Mouse (Mus musculus) thymus, postnatal 0 days (tissue): ENCODE measurements around the gene Gm10800. TPM values are rescaled to one million over a fixed set of nuclear protein-coding genes. Genes with fewer than 3 reads are reported as not detected.
"Not testable (repeated sequence)": the region's sequence is repeated elsewhere in the genome, so short reads cannot be mapped to it uniquely, and the experiment has no call there.

Source experiments
- DNase-seq: peaks from one replicate; pipeline ENCODE4 v3.0.0-alpha.2; 2015; ENCODE audit warnings: low spot score
- polyA plus RNA-seq: library from polyadenylated mRNA; unstranded; fragments of >200 nt; fragmentation: Nextera tagmentation; extraction: Ambion mirVana; gene quantifications from 2 replicates; pipeline ENCODE4 v1.2.1, GENCODE M21; 2015

Gene Gm10800
- 0.58 and 0.92 TPM in 2 replicates for polyA plus RNA-seq

DNA sequence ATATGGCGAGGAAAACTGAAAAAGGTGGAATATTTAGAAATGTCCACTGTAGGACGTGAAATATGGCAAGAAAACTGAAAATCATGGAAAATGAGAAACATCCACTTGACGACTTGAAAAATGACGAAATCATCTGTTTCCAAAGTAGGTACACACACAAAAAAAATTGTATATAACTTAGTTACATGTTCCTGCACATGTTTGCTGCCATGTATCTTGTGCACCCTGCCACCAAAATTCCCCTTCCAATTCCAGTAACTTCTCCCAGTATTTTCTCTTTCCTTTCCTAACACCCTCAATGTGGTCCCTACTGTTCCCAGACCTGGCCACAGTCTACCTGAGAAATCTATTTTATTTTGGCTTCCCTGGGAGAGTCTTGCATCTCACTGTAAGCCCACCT is at the start of gene Gm10800:
Gene Gm10800, minus strand, starts transcription at position 101 of the 400 bp plus-strand sequence.
- not testable (repeated sequence) for DNase-seq

DNA sequence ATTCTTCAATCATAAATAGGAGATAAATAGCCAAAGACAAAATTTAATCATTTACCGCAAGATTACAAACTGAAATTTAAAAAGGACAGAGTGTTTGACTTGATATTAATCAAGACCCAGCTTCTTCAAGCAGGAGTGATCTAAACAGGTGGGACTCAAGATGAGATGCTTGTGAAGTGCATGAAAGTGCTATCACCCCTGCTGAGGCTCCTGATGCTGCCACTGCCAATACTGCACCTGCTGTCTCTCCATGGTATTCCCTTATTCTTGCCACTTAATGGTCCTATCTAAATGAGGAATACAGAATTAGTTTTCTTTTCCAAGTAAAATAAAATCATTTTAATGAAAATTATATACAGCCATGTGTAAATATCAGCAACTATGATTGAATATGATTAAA is 30.4 kb upstream of the Gm10800 start:
- DNase-seq: no peak

DNA sequence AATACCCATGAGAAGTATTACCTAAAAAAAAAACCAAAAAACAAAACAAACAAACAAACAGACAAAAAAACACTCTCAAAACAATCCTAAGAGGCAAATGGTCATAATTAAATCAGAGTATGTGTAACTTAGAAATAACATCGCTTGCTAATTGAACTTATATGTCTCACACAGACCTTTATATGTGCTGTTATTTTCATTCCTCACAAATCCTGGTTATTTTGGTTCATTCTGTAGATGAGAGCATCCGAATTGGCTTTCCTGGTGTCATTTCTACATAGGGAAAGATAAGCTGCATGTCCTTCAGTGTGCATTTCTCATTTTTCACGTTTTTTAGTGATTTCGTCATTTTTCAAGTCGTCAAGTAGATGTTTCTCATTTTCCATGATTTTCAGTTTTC is 5.2 kb downstream of the Gm10800 start, which contains the start of gene Gm10801:
Gene Gm10801, plus strand, starts transcription at position 301 of the 400 bp plus-strand sequence.
- DNase-seq: not testable (repeated sequence)

Other genes with a start within 250 kb of the Gm10800 start
- not detected in 2 replicates for gene Gm10801, start 5.1 kb downstream of the Gm10800 start, polyA plus RNA-seq